Mouse (Mus musculus): ENCODE results near the gene Srsf7. TPM values are rescaled to one million over a fixed set of nuclear protein-coding genes. Genes with fewer than 3 reads are reported as not detected.
"Not testable (repeated sequence)": the region's sequence is repeated elsewhere in the genome, so short reads cannot be mapped to it uniquely, and the experiment has no call there.

Gene Srsf7
- total RNA-seq (2015) (538 and 545 TPM in 2 replicates), total RNA-seq (2017) (490 and 575 TPM in 2 replicates)

- ATAC-seq (replicated peaks; ENCODE audit: poor library complexity): peak; percentile 86
Measured at GRCm38 (mm10) chr17:80206671-80207581, at the start of gene Srsf7, which contains the start of gene Ttc39d. TSS of gene Srsf7 (minus strand) at chr17:80207307. TSS of gene Ttc39d (plus strand) at chr17:80207460.

GRCm38 (mm10) chr17:80255208-80255607 is 48.1 kb upstream of the Srsf7 start:
- peak; percentile 23; the same call in 1 of the 2 replicates for ATAC-seq (replicated peaks; ENCODE audit: poor library complexity)

GRCm38 (mm10) chr17:80254421-80254820 is 47.3 kb upstream of the Srsf7 start:
- ATAC-seq (replicated peaks; ENCODE audit: poor library complexity): no peak

GRCm38 (mm10) chr17:80252757-80253525 is 45.8 kb upstream of the Srsf7 start:
- ATAC-seq (replicated peaks; ENCODE audit: poor library complexity): peak; percentile 64

- no peak for ATAC-seq (replicated peaks; ENCODE audit: poor library complexity)
Measured at GRCm38 (mm10) chr17:80243116-80243515, 36.0 kb upstream of the Srsf7 start.

- no peak for ATAC-seq (replicated peaks; ENCODE audit: poor library complexity)
Measured at GRCm38 (mm10) chr17:80241594-80241993, 34.5 kb upstream of the Srsf7 start.

GRCm38 (mm10) chr17:80237475-80237874 is 30.4 kb upstream of the Srsf7 start:
- ATAC-seq (replicated peaks; ENCODE audit: poor library complexity): no peak

- peak; percentile 77 for ATAC-seq (replicated peaks; ENCODE audit: poor library complexity)
Measured at GRCm38 (mm10) chr17:80236805-80237204, 29.7 kb upstream of the Srsf7 start.

- ATAC-seq (replicated peaks; ENCODE audit: poor library complexity): no peak
Measured at GRCm38 (mm10) chr17:80235477-80235876, 28.4 kb upstream of the Srsf7 start.

GRCm38 (mm10) chr17:80234376-80234775 is 27.3 kb upstream of the Srsf7 start:
- no peak for ATAC-seq (replicated peaks; ENCODE audit: poor library complexity)

GRCm38 (mm10) chr17:80233844-80234243 is 26.7 kb upstream of the Srsf7 start:
- 0 out of 2 replicates have a peak, but pooled peaks have one; percentile 26 for ATAC-seq (replicated peaks; ENCODE audit: poor library complexity)

GRCm38 (mm10) chr17:80229396-80229795 is 22.3 kb upstream of the Srsf7 start:
- ATAC-seq (replicated peaks; ENCODE audit: poor library complexity): no peak

GRCm38 (mm10) chr17:80225142-80225541 is 18.0 kb upstream of the Srsf7 start:
- not testable (repeated sequence) for ATAC-seq (replicated peaks; ENCODE audit: poor library complexity)

- ATAC-seq (replicated peaks; ENCODE audit: poor library complexity): peak; percentile 93
Measured at GRCm38 (mm10) chr17:80224326-80225116, 17.4 kb upstream of the Srsf7 start, which contains the start of gene Gemin6. TSS of gene Gemin6 (plus strand) at chr17:80224441.

- peak; percentile 24; the same call in 1 of the 2 replicates for ATAC-seq (replicated peaks; ENCODE audit: poor library complexity)
Measured at GRCm38 (mm10) chr17:80223829-80224228, 16.7 kb upstream of the Srsf7 start.

GRCm38 (mm10) chr17:80221890-80222628 is 15.0 kb upstream of the Srsf7 start:
- ATAC-seq (replicated peaks; ENCODE audit: poor library complexity): peak; percentile 53

- no peak for ATAC-seq (replicated peaks; ENCODE audit: poor library complexity)
Measured at GRCm38 (mm10) chr17:80221202-80221601, 14.1 kb upstream of the Srsf7 start.

GRCm38 (mm10) chr17:80220131-80220530 is 13.0 kb upstream of the Srsf7 start:
- no peak for ATAC-seq (replicated peaks; ENCODE audit: poor library complexity)

- not testable (repeated sequence) for ATAC-seq (replicated peaks; ENCODE audit: poor library complexity)
Measured at GRCm38 (mm10) chr17:80213998-80214397, 6.9 kb upstream of the Srsf7 start.

- peak; percentile 19 for ATAC-seq (replicated peaks; ENCODE audit: poor library complexity)
Measured at GRCm38 (mm10) chr17:80206301-80206670, 821 bp downstream of the Srsf7 start.
